ENCODE assay signal across 8 mouse cellular contexts in the genomic region with DNA sequence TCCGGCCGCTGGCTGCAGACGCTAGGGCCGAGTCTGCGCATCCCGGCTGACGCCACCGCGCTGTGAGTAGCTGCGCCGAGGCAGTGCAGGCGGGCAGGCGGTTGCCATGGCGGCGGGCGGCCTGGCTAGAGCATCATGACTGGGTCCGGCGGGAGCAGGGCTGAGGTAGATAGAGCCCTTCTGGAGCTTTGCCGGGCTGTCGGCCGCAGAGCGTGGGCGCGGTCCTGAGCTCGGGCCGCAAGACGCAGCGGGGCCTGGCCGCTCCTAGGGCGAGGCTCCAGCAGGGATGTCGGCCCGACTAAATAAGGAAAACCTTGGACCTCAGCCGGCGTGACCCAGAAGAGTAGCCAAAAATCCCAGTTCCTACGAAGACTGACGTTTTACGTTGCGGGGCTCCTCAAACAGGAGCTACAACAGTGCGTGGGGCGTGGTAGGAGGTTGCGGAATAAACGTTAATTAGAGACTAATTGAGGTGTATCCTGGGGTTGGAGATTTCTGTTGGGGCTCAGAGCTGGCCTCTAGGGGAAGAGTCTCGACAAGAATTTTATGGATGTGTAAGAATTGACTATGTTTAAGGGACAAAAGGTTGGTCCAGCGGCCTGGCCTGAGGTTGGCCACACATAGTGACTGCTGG. TPM values are rescaled to one million over a fixed set of nuclear protein-coding genes. Genes with fewer than 3 reads are reported as not detected.
DNase-seq lines count a peak whose midpoint lies in the region; ATAC-seq lines count a peak whose summit lies in the region.

No protein-coding gene starts in this region.

- DNase-seq in layer of hippocampus, adult 11-12 months (ENCODE audit: low spot score), result peak; percentile 78
- no peak for DNase-seq in layer of hippocampus, adult 9-10 months (ENCODE audit: low spot score)
- peak; percentile 85 for DNase-seq in embryo, embryonic 10.5 days (ENCODE audit: low spot score)
- DNase-seq in gastrocnemius, postnatal 25 days, result peak; percentile 87
- peak; percentile 72 to 74 for DNase-seq in spleen, postnatal 36 days (ENCODE audit: low spot score in 2 of 2)

- H3K4me3 ChIP-seq in intestine, embryonic 15.5 days (replicated peaks), result peak overlapping the region; percentile 95
- H3K4me3 ChIP-seq in limb, embryonic 12.5 days (replicated peaks), result peak overlapping the region; percentile 94
- peak overlapping the region; percentile 76 for H3K4me3 ChIP-seq in midbrain, embryonic 12.5 days

- no peaks in the 10 kb centered on the region for H3K9me3 ChIP-seq in intestine, embryonic 15.5 days
- no peaks in the 10 kb centered on the region for H3K9me3 ChIP-seq in limb, embryonic 12.5 days
- H3K9me3 ChIP-seq in midbrain, embryonic 12.5 days, result no peaks in the 10 kb centered on the region

- H3K27me3 ChIP-seq in intestine, embryonic 15.5 days (replicated peaks), result no peaks in the 10 kb centered on the region
- peaks cover 3% of the 10 kb centered on the region; the same call in 1 of the 2 replicates for H3K27me3 ChIP-seq in limb, embryonic 12.5 days
- peaks cover 23% of the 10 kb centered on the region for H3K27me3 ChIP-seq in midbrain, embryonic 12.5 days

- peak overlapping the region; percentile 98 for H3K27ac ChIP-seq in intestine, embryonic 15.5 days
- H3K27ac ChIP-seq in limb, embryonic 12.5 days, result peak overlapping the region; percentile 96
- H3K27ac ChIP-seq in midbrain, embryonic 12.5 days (replicated peaks), result peak overlapping the region; percentile 97

- H3K9ac ChIP-seq in intestine, embryonic 15.5 days, result peak overlapping the region; percentile 97
- H3K9ac ChIP-seq in limb, embryonic 12.5 days (replicated peaks), result peak overlapping the region; percentile 92
- peak overlapping the region; percentile 88 for H3K9ac ChIP-seq in midbrain, embryonic 12.5 days (replicated peaks)

- H3K4me1 ChIP-seq in intestine, embryonic 15.5 days (replicated peaks), result peaks cover 19% of the 10 kb centered on the region
- peaks cover 27% of the 10 kb centered on the region for H3K4me1 ChIP-seq in limb, embryonic 12.5 days (replicated peaks)
- H3K4me1 ChIP-seq in midbrain, embryonic 12.5 days, result peaks cover 28% of the 10 kb centered on the region

- no peaks in the 10 kb centered on the region for H3K36me3 ChIP-seq in intestine, embryonic 15.5 days
- no peaks in the 10 kb centered on the region for H3K36me3 ChIP-seq in limb, embryonic 12.5 days
- no peaks in the 10 kb centered on the region for H3K36me3 ChIP-seq in midbrain, embryonic 12.5 days

- peak; percentile 68 for ATAC-seq in intestine, embryonic 15.5 days
- peak; percentile 56 for ATAC-seq in limb, embryonic 12.5 days (ENCODE audit: insufficient number of reproducible peaks, insufficient read depth, low FRiP score, low TSS enrichment, low read depth)
- peak; percentile 86 for ATAC-seq in midbrain, embryonic 12.5 days (ENCODE audit: low FRiP score, low read depth)

- peak overlapping the region; percentile 83 for H3K4me2 ChIP-seq in intestine, embryonic 15.5 days (replicated peaks)
- peak overlapping the region; percentile 83 for H3K4me2 ChIP-seq in limb, embryonic 12.5 days
- peak overlapping the region; percentile 70 for H3K4me2 ChIP-seq in midbrain, embryonic 12.5 days (replicated peaks)

- WGBS in intestine, embryonic 15.5 days, result under 1% methylated on average over 44 of the region's 44 CpGs
- WGBS in limb, embryonic 12.5 days, result under 1% methylated on average over 44 of the region's 44 CpGs
- WGBS in midbrain, embryonic 12.5 days, result under 1% methylated on average over 44 of the region's 44 CpGs

RNA-seq across cellular contexts. Expression of gene Pkd1, which starts 0.9 kb away (rescaled TPM):
- 10 to 100 TPM; 20.2 to 21.1 TPM for total RNA-seq in gastrocnemius, postnatal 25 days (2021)
- 16.9 and 17.4 TPM in 2 replicates for polyA plus RNA-seq in intestine, embryonic 15.5 days (2015; fragmentation: Nextera tagmentation; extraction: Ambion mirVana)
- polyA plus RNA-seq in limb, embryonic 12.5 days (2016; fragmentation: Nextera tagmentation; extraction: Ambion mirVana), result 23.2 and 32.2 TPM in 2 replicates
- 25.1 and 27.1 TPM in 2 replicates for polyA plus RNA-seq in midbrain, embryonic 12.5 days (2016; fragmentation: Nextera tagmentation; extraction: Ambion mirVana)

RNA-seq across cellular contexts. Expression of gene Rab26, which starts 16.5 kb away (rescaled TPM):
- total RNA-seq in gastrocnemius, postnatal 25 days (2021), result under 1 TPM in 1 of 2 experiments, not detected in 1; 0.23 TPM
- 5.2 and 8.7 TPM in 2 replicates for polyA plus RNA-seq in intestine, embryonic 15.5 days (2015; fragmentation: Nextera tagmentation; extraction: Ambion mirVana)
- polyA plus RNA-seq in limb, embryonic 12.5 days (2016; fragmentation: Nextera tagmentation; extraction: Ambion mirVana), result 3.2 and 4.0 TPM in 2 replicates
- polyA plus RNA-seq in midbrain, embryonic 12.5 days (2016; fragmentation: Nextera tagmentation; extraction: Ambion mirVana), result 1.9 and 2.2 TPM in 2 replicates

RNA-seq across cellular contexts. Expression of gene Traf7, which starts 22.8 kb away (rescaled TPM):
- 10 to 100 TPM; 33.2 to 36.7 TPM for total RNA-seq in gastrocnemius, postnatal 25 days (2021)
- 81.6 and 89.3 TPM in 2 replicates for polyA plus RNA-seq in intestine, embryonic 15.5 days (2015; fragmentation: Nextera tagmentation; extraction: Ambion mirVana)
- polyA plus RNA-seq in limb, embryonic 12.5 days (2016; fragmentation: Nextera tagmentation; extraction: Ambion mirVana), result 97.4 and 101 TPM in 2 replicates
- polyA plus RNA-seq in midbrain, embryonic 12.5 days (2016; fragmentation: Nextera tagmentation; extraction: Ambion mirVana), result 92.4 and 94.9 TPM in 2 replicates
